Mouse (Mus musculus): ENCODE measurements around the gene Rnf111. TPM values are rescaled to one million over a fixed set of nuclear protein-coding genes. Genes with fewer than 3 reads are reported as not detected.
"Not testable (repeated sequence)": the region's sequence is repeated elsewhere in the genome, so short reads cannot be mapped to it uniquely, and the experiment has no call there.

Rnf111 gene
- total and polyA plus RNA-seq, 3 experiments, result 30.4 to 58.3 (median 47.4) TPM

GRCm38 (mm10) chr9:70496990-70497389 is 6.5 kb downstream of the Rnf111 start:
- DNase-seq, result no peak

DNA sequence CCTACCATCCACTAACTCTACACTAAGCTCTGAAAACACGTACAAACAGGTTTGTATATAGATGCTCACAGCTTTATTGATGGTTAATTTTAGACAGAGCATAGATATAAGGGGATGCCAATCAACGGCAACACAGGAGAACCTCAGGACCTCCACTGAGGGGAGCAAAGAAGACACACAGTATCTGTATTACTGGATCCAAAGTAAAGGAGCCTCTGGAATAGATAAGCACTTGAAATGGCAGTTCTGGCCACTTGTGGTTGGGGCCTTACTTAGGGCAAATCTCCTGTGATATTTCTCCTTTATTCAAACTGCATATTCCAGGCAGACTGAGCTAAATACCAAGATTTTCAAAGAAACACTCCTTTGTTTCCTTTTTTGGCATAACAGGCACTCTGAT is 10.5 kb downstream of the Rnf111 start:
- no peak for DNase-seq

- no peak for DNase-seq
Measured at GRCm38 (mm10) chr9:70491176-70491575, 12.3 kb downstream of the Rnf111 start.

DNA sequence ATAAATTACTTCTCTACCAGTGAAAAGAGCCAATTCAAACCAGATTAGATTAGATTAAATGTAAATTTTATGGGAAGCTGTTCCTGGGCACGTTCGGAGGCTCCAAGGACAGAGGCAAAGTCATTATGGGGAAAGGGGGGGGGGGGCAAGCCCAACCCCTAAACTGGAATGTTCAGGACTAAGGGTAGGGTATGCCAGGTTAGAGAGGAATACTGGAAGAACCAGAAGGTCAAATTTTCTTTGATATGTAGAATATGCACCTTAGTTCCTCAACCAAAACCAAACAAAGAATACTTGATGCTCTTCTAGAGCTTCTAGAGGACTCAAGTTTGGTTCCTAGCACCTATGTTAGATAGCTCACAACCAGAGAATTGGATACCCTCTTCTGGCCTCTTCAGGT is 16.1 kb downstream of the Rnf111 start:
- no peak for DNase-seq

GRCm38 (mm10) chr9:70485840-70486239 is 17.7 kb downstream of the Rnf111 start:
- no peak for DNase-seq

DNA sequence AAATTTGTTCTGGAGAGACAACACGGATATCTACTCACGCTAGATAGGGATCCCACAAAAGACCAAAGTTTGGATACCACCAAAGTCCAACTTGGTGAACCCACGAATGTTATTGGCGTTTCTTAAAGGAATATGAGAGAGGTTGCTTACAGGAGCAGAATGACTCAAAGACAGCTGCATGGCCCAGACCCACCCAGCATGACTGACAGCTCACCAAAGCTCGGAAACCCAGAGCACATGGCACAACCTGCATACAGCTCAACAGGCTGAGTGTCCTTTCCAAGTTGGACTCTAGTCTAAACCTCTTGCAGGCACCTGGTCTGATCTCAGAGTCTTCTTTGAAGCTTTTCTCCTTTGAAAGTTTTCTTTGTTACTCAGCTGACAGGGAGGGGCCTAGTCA is 20.0 kb downstream of the Rnf111 start:
- DNase-seq, result no peak

DNA sequence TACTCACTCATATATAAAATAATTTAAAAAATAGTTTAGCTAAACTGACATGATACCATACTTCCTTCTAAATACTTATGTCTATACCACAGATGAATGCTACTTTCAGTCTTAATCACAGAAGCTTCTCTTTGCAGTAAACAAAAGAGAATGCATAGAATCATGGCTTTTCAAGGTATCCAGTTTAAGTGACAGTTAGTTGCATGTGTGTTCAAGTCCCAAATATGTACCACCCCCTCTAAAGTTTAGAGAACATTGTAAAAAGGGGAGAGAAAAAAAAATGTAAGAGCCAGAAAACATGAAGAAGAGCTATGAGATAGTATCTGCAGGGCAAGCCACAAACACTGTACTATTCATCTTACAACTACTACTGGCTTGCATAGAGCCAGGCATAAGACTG is 21.7 kb downstream of the Rnf111 start:
- DNase-seq, result no peak

DNA sequence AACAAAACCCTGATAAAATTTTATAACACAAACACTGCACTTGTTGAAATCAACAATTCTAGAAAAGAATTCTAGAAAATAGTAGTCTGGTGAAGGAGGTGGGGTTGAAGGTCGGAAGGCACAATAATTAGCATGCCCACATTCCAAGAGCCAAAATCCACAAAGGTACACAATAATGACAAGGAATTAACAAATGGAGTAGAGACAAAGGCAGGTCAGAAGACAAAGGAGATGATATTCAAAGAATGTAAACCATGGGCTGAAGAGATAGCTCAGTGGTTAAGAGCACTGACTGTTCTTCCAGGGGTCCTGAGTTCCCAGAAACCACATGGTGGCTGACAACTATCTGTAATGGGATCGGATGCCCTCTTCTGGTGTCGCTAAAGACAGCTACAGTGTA is 26.3 kb downstream of the Rnf111 start:
- DNase-seq, result no peak

- DNase-seq, result peak; percentile 62
Measured at GRCm38 (mm10) chr9:70475777-70476270, 27.7 kb downstream of the Rnf111 start.

DNA sequence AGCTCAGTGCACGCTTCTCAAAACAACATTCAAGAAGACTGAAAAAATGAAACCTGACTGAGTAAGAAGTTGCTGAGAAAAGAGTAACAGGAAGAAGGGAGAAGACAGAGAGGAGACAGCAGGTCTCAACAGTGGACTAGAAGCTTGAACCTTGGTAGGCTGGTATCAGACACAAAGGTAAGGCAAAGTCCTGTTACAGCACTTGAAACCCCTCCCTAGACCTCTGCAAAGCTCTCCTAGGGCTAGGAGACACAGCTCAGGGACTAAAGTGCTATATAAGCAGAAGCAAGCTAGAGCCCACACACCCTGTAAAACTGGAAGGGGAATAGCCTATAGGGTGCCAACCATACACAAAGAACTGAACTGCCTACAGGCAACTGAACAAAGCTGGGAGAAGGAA is 30.1 kb downstream of the Rnf111 start:
- DNase-seq, result no peak

GRCm38 (mm10) chr9:70463091-70463490 is 40.4 kb downstream of the Rnf111 start:
- not testable (repeated sequence) for DNase-seq

GRCm38 (mm10) chr9:70452371-70452770 is 51.2 kb downstream of the Rnf111 start:
- no peak for DNase-seq

DNA sequence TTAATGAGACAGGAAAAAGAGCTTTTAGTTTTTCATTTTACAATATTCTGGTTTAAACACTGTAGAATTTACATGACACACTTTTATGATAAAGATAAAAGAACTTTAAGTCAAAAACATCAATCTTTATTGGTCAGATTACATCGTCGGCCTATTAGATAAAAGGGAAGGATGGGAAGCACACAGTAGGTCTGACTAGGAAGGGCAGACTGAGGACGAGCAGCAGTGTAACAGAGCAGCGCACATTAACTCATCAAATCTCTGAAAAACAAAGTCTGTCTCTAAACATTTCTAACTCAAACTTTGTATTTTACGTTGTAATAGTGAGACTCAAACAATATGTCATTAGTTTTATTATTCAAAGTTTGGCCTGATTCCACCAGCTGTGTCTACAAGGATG is 54.5 kb downstream of the Rnf111 start:
- no peak for DNase-seq

GRCm38 (mm10) chr9:70439959-70440358 is 63.6 kb downstream of the Rnf111 start:
- DNase-seq, result no peak

DNA sequence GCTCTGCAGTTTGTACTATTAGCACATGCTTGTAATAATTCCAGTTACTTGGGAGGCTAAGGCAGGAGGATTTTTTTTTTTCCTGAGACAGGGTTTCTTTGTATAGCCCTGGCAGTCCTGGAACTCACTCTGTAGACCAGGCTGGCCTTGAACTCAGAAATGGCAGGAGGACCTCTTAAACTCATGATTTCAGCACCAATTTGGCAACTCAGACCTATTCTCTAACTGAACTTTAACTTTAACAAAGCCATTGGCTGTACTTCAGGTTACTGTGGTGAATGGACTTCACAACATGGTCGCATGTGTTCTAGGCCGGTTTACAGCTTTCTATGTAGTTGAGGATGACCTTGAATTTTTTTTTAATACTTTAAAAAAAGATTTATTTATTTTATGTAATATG is 80.9 kb downstream of the Rnf111 start:
- DNase-seq, result peak; percentile 32

- peak; percentile 91 for DNase-seq
Measured at GRCm38 (mm10) chr9:70421257-70422056, 82.1 kb downstream of the Rnf111 start, which contains the start of gene Ccnb2. Gene Ccnb2, minus strand, starts transcription at chr9:70421547.

GRCm38 (mm10) chr9:70416412-70416811 is 87.1 kb downstream of the Rnf111 start:
- DNase-seq, result no peak

DNA sequence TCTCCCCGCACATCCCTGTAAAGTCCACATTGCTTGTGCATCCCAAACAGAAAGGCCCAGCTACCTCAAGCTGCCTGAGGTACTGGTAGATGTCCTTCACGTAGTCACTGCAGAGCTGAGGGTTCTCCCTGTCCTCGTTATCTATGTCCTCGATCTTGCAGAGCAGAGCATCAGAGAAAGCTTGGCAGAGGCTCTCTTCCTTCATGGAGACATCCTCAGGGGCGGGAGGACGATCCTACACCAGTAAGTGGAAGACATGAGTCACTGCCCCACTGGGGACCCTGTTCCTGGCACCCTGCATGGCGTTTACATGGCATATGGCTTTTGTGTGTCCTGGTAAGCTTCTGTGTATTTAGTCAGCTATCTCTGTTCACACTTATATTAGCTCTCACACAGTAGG is 90.5 kb downstream of the Rnf111 start:
- no peak for DNase-seq

DNA sequence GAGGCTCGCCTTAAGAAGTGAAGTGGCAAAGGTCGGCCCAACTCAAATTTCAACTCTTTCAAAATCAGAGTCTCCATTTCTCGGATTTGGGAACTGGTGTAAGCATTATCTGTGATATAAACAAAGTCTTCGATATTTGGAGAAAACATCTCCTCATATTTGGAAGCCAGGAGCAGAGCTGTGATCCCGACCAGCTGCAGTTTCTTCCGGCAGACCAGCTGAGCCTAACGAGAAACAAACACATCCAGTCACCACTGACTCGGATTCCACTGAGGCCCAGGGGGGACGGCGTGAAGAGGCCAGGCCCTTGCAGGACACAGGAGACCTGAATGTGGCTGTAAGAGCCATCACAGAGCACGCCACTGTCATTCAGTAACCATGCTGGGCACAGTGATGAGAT is 92.9 kb downstream of the Rnf111 start:
- no peak for DNase-seq

DNA sequence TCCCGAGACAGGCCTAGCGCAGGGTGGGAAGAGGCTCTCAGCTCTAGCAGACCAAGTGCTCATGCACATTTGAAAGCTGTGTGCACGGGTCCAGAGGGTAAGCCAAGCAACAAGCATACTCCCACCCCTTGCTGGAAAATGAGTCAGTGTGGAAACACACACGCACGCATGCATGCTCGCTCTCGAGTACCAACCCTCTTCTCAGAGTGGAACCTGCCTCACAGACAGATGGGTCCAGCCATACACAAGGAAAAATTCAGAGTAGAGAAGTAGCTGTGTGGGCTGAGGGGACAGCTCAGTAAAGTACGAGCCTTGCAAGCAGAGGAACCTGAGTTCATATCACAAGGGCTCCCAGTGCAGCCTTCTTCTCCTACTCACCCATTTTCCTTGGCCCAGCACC is 93.8 kb downstream of the Rnf111 start:
- DNase-seq, result no peak

DNA sequence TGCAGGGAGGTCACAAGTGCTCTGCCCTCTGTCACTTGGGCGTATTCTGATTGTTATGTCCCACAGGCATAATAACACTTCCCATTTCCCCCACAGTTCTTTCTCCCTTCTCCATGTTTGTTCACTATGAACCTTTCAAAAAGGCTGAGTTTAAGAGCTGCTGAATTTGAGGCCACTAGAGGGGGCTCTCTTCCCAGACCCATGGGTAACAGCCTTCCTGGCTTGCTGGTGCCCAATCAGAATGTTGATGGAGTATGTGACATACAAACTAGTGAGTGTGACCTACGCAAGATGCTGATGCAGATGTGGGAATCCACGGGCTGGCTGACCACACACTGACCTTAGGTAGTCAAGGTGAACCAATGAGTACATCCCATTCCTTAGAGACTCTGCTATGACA is 94.7 kb downstream of the Rnf111 start:
- DNase-seq, result no peak

GRCm38 (mm10) chr9:70406596-70406995 is 96.9 kb downstream of the Rnf111 start:
- peak; percentile 48 for DNase-seq

- no peak for DNase-seq
Measured at GRCm38 (mm10) chr9:70401937-70402539, 101.5 kb downstream of the Rnf111 start.

GRCm38 (mm10) chr9:70396083-70396482 is 107.4 kb downstream of the Rnf111 start:
- peak; percentile 18 for DNase-seq
